Mouse (Mus musculus) hindbrain, embryonic 11.5 days (tissue): ENCODE data around the gene Myom1. TPM values are rescaled to one million over a fixed set of nuclear protein-coding genes. Genes with fewer than 3 reads are reported as not detected.

Experiments
- ATAC-seq: fragments of 200-750 bp; cut with Nextera tagmentation; 2 replicates; pipeline ENCODE4 v1.8.0; 2017; ENCODE audit warnings: mild to moderate bottlenecking, moderate TSS enrichment, moderate library complexity; ENCODE audit not compliant: low FRiP score
- DNase-seq: peaks from one replicate; pipeline ENCODE4 v3.0.0-alpha.2; 2015; ENCODE audit warnings: low spot score
- H3K27ac ChIP-seq: fragments of 300-500 bp; sonication (generic); 2 replicates; pipeline ENCODE4 v1.5.1; 2014; ENCODE audit warnings: mild to moderate bottlenecking, low read depth, low read length
- H3K27me3 ChIP-seq: fragments of 300-500 bp; sonication (generic); 2 replicates; pipeline ENCODE4 v1.6.1; 2014; ENCODE audit warnings: mild to moderate bottlenecking, low read length, moderate library complexity, mixed read lengths; ENCODE audit not compliant: control insufficient read depth, insufficient read depth
- H3K36me3 ChIP-seq: fragments of 300-500 bp; sonication (generic); 2 replicates; pipeline ENCODE4 v1.6.1; 2014; ENCODE audit warnings: mild to moderate bottlenecking, low read length, moderate library complexity, mixed read lengths; ENCODE audit not compliant: control insufficient read depth, insufficient read depth
- H3K4me1 ChIP-seq: fragments of 300-500 bp; sonication (generic); replicated peaks from 2 replicates; pipeline ENCODE4 v1.6.1; 2014; ENCODE audit warnings: low read length, mixed read lengths; ENCODE audit not compliant: control insufficient read depth, insufficient read depth
- H3K4me2 ChIP-seq: fragments of 300-500 bp; sonication (generic); replicated peaks from 2 replicates; pipeline ENCODE4 v1.6.1; 2014; ENCODE audit warnings: mild to moderate bottlenecking, low read depth, low read length
- H3K4me3 ChIP-seq: fragments of 300-500 bp; sonication (generic); 2 replicates; pipeline ENCODE4 v1.5.1; 2014; ENCODE audit warnings: low read depth, low read length
- H3K9ac ChIP-seq: fragments of 300-500 bp; sonication (generic); 2 replicates; pipeline ENCODE4 v1.6.1; 2014; ENCODE audit warnings: low read depth, low read length
- H3K9me3 ChIP-seq: fragments of 300-500 bp; sonication (generic); 2 replicates; pipeline ENCODE4 v1.6.1; 2016; ENCODE audit warnings: low read length; ENCODE audit not compliant: control insufficient read depth
- WGBS: fragments of 180-500 bp; shearing (Covaris S2); extraction: QIAGEN DNeasy Blood & Tissue Kit; methylation state at CpG from one replicate; pipeline ENCODE4 v1.1.7; 2014; 5-methylcytosine and 5-hydroxymethylcytosine counted together
- polyA plus RNA-seq: library from polyadenylated mRNA; unstranded; fragments of >200 nt; fragmentation: Nextera tagmentation; extraction: Ambion mirVana; gene quantifications from 2 replicates; pipeline ENCODE4 v1.2.1, GENCODE M21; 2014

Myom1 gene
- polyA plus RNA-seq, 1 experiment from 2014 or later: 2.0 TPM

GRCm38 (mm10) chr17:70998400-70998975 lies 3.9 kb upstream of the Myom1 start:
- no peaks in the 10 kb centered on the region for H3K9me3 ChIP-seq
- H3K27ac ChIP-seq: no peak overlapping the region
- ATAC-seq: no peak
- 0 out of 2 replicates have a peak, but pooled peaks cover 2% of the 10 kb centered on the region for H3K36me3 ChIP-seq
- no peak overlapping the region for H3K4me2 ChIP-seq
- DNase-seq: no peak
- H3K4me1 ChIP-seq: no peaks in the 10 kb centered on the region
- H3K4me3 ChIP-seq: no peak overlapping the region
- no peak overlapping the region for H3K9ac ChIP-seq
- 84% methylated on average over 9 of the region's 9 CpGs for WGBS
- H3K27me3 ChIP-seq: no peaks in the 10 kb centered on the region

- Histone ChIP-seq H3K27me3 (no peaks in the 10 kb centered on the region), H3K9ac (no peak overlapping the region), H3K27ac (no peak overlapping the region), H3K4me3 (no peak overlapping the region), H3K4me1 (no peaks in the 10 kb centered on the region), H3K36me3 (0 out of 2 replicates have a peak, but pooled peaks cover 2% of the 10 kb centered on the region), H3K4me2 (no peak overlapping the region), H3K9me3 (no peaks in the 10 kb centered on the region)
- WGBS: 72% methylated on average over 5 of the region's 5 CpGs
- ATAC-seq (no peak), DNase-seq (no peak)
Observed at GRCm38 (mm10) chr17:70999187-70999586, 3.2 kb upstream of the Myom1 start.

GRCm38 (mm10) chr17:71000255-71000654 lies 2.2 kb upstream of the Myom1 start:
- no peak overlapping the region for H3K9ac ChIP-seq
- H3K27ac ChIP-seq: no peak overlapping the region
- no peaks in the 10 kb centered on the region for H3K9me3 ChIP-seq
- H3K36me3 ChIP-seq: 0 out of 2 replicates have a peak, but pooled peaks cover 2% of the 10 kb centered on the region
- 71% methylated on average over 2 of the region's 2 CpGs for WGBS
- H3K4me3 ChIP-seq: no peak overlapping the region
- H3K4me2 ChIP-seq: no peak overlapping the region
- no peaks in the 10 kb centered on the region for H3K27me3 ChIP-seq
- no peaks in the 10 kb centered on the region for H3K4me1 ChIP-seq
- ATAC-seq (no peak), DNase-seq (no peak)

- 17% methylated on average over 6 of the region's 6 CpGs for WGBS
- no peaks in the 10 kb centered on the region for H3K9me3 ChIP-seq
- peak overlapping the region; percentile 52 for H3K4me2 ChIP-seq
- ATAC-seq (no peak), DNase-seq (no peak)
- no peaks in the 10 kb centered on the region for H3K36me3 ChIP-seq
- H3K27me3 ChIP-seq: no peaks in the 10 kb centered on the region
- no peaks in the 10 kb centered on the region for H3K4me1 ChIP-seq
- no peak overlapping the region; the same call in 1 of the 2 replicates for H3K9ac ChIP-seq
- no peak overlapping the region for H3K27ac ChIP-seq
- peak overlapping the region; percentile 81 for H3K4me3 ChIP-seq
Observed at GRCm38 (mm10) chr17:71001067-71001466, 1.4 kb upstream of the Myom1 start.

- Histone ChIP-seq H3K9me3 (no peaks in the 10 kb centered on the region), H3K4me1 (no peaks in the 10 kb centered on the region), H3K36me3 (no peaks in the 10 kb centered on the region), H3K4me3 (peak overlapping the region; percentile 81), H3K27me3 (no peaks in the 10 kb centered on the region), H3K27ac (peak overlapping the region; percentile 93), H3K9ac (peak overlapping the region; percentile 77), H3K4me2 (peak overlapping the region; percentile 52)
- WGBS: under 1% methylated on average over 41 of the region's 43 CpGs
- DNase-seq (no peak), ATAC-seq (no peak; the same call in 1 of the 2 replicates)
Observed at GRCm38 (mm10) chr17:71001699-71002080, 743 bp upstream of the Myom1 start.

GRCm38 (mm10) chr17:71002744-71003094 lies 286 bp downstream of the Myom1 start, which contains the start of gene Myl12a:
Gene Myl12a, minus strand, starts transcription at chr17:71002878.
- Histone ChIP-seq H3K9ac (peak within 1 kb of the TSS; percentile 77), H3K36me3 (no peaks in the 10 kb centered on the region), H3K27me3 (no peaks in the 10 kb centered on the region), H3K4me2 (peak within 1 kb of the TSS; percentile 52), H3K4me1 (no peaks in the 10 kb centered on the region), H3K4me3 (peak within 1 kb of the TSS; percentile 81), H3K27ac (peak within 1 kb of the TSS; percentile 93), H3K9me3 (no peaks in the 10 kb centered on the region)
- WGBS: 11% methylated on average over 14 of the region's 14 CpGs
- DNase-seq (no peak), ATAC-seq (peak; percentile 45)

- ATAC-seq (no peak), DNase-seq (no peak)
- Histone ChIP-seq H3K9ac (no peak overlapping the region), H3K27ac (no peak overlapping the region), H3K4me3 (no peak overlapping the region), H3K4me2 (peak overlapping the region; percentile 38; the same call in 1 of the 2 replicates), H3K9me3 (no peaks in the 10 kb centered on the region), H3K27me3 (no peaks in the 10 kb centered on the region), H3K4me1 (no peaks in the 10 kb centered on the region), H3K36me3 (no peaks in the 10 kb centered on the region)
- 71% methylated on average over 4 of the region's 4 CpGs for WGBS
Observed at GRCm38 (mm10) chr17:71003112-71003511, 679 bp downstream of the Myom1 start.

- H3K4me3 ChIP-seq: no peak overlapping the region
- H3K4me2 ChIP-seq: no peak overlapping the region
- ATAC-seq: no peak
- no peaks in the 10 kb centered on the region for H3K27me3 ChIP-seq
- no peaks in the 10 kb centered on the region for H3K4me1 ChIP-seq
- no peak overlapping the region for H3K27ac ChIP-seq
- H3K9ac ChIP-seq: no peak overlapping the region
- no peaks in the 10 kb centered on the region for H3K36me3 ChIP-seq
- 94% methylated on average over 2 of the region's 2 CpGs for WGBS
- DNase-seq: no peak
- H3K9me3 ChIP-seq: no peaks in the 10 kb centered on the region
Observed at GRCm38 (mm10) chr17:71003721-71004120, 1.3 kb downstream of the Myom1 start.

- Histone ChIP-seq H3K27me3 (no peaks in the 10 kb centered on the region), H3K4me1 (no peaks in the 10 kb centered on the region), H3K36me3 (no peaks in the 10 kb centered on the region), H3K9me3 (no peaks in the 10 kb centered on the region), H3K9ac (no peak overlapping the region), H3K27ac (no peak overlapping the region), H3K4me2 (no peak overlapping the region), H3K4me3 (no peak overlapping the region)
- ATAC-seq (no peak), DNase-seq (no peak)
- WGBS: 91% methylated on average over 10 of the region's 10 CpGs
Observed at GRCm38 (mm10) chr17:71004186-71004960, 1.9 kb downstream of the Myom1 start.
